Mouse (Mus musculus) CH12F3 (cell line): Measurements from ENCODE around the gene Rbm45.

ENCODE experiments used
- in situ Hi-C: fragments of 300-500 bp; cut with MboI; formaldehyde crosslinking; loops from 2 replicates; pipeline ENCODE4 v1.14.3; 2020; ENCODE audit warnings: low sequenced_read_pairs

Gene Rbm45

DNA sequence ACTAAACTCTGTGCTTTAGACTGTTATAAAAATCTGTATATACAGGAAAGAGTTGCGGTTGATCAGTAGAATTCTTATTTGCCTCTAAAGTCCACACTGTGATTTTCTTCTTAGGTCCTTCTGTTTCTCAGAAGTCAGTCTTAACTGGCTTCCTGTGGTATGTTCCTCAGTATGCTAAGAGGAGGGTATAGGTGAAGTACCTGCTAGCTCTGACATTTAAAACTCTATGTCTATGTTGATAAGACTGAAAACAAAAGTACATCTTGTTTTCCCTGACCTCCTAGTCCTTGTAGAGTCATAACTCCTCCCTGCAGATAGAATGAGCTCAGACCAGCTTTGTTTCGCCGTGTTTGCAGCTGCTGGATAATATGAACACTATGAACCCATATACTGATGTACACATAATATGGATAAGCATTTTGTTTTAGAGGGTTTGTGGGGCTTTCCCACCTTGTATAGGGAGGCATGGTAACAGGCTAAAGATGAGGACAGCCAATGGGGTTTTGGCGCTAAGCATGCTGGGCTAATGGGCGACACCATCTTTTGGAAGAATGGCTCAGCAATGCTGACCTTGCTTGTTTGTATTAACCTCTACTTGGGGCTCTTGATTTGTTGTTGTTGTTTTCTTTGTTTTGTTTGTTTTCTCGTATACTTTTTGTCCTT lies 4.9 kb downstream of the Rbm45 start:
- in situ Hi-C loops, result loop anchor here (25.0 kb wide), 1 partner anchor 238 kb away; no protein-coding TSS in a partner anchor

DNA sequence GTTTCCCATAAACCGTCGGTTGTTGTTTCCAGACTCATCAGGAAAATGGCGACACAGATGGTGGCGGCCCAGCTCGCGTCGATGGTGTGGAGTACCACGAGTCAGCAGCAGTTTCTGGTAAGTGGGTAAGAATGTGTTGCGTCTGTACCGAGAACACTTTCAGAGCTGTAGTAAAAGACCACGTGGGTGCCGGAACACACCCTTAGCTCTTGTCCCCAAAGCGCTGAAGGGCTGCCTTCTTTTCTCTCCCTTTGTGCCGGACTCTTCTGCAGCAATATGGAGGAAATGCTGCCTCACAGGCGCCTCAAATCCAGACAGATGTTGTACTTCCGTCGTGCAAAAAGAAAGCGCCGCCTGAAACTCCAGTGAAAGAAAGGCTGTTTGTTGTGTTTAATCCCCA lies 8.9 kb downstream of the Rbm45 start:
- in situ Hi-C loops, result no loop called here

GRCm38 (mm10) chr2:76386531-76386930 lies 16.7 kb downstream of the Rbm45 start:
- in situ Hi-C loops, result no loop called here

DNA sequence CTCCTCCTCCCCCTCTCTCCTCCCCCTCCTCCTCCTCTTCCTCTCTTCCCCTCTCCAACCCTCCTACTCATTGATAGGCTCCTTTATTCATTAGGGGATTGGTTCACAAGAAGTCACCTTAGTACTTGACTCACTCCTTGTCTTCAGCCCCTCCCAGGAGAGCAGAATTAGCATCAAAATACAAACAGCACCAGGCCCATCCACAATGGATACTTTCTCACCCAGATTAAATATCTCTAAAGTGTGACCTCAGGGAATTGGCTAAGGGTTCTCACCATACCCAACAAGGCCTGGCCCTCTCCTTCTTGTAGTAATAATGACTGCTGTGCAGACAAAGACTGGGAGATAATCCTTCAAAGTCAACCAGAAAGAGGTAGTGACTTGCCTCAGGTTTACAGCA lies 30.4 kb downstream of the Rbm45 start:
- in situ Hi-C loops, result no loop called here

DNA sequence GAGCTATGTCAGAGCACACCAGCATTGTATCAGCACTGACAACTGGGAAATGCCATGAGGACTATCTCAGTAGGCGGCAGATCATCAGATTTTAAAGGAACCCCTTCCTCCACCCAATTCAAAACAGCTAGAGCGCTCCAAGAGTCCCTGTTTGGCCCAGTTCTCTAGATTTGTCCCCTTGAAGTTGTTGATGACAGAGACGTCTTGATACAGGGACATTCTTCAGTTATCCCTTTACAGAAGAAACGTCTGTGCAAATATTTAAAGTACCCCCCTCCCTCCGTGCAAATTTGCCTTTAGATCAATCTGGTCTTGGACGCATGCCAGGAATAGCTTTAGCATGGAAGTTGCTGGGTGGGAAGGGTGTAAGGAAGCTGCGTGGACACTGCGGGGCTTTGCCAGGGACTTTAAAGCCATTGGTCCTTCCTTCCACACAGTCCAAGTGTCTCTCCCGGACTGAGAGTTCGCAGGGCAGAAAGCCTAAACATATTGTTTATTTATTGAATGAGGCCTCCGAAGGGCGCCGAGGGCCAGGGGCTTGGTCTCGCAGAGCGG lies 35.9 kb downstream of the Rbm45 start:
- in situ Hi-C loops, result no loop called here

DNA sequence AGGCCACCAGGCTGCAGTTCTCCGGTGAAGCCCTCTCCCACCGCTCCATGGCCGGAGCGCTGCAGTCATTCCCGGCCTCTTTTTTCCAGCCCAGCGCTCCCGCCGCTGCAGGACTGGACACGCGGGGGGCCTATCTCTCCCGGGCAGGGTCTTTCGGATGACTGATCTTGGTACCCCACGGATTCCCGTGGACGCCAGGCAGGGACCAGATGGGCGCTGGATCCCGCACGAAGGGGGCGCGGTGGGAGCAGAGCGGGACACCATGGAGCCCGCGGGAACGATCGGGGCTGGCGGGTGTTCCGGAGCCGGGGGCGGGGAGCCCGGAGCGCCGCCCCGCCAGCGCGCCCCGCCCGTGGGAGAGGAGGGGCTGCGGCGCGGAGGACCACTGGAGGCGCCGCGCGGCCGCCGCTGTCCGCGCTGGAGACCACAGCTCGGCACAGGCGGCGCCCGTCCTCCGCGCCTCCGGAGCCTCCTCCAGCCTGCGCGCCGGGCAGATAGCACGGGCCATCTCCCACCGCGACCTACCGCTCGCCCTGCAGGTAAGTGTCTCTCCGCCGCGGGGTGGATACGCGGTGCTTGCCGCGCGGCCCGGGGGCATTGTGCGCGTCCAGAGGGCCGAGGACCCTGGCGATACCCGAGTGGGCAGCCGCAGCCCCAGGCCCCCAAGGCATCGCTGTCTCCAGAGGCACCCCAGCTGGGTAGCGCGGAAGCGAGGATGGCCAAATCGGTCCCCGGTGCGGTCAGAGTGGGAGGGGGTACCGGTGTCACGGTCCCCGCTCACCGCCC lies 36.6 kb downstream of the Rbm45 start, which contains the start of gene Osbpl6:
Gene Osbpl6 (plus strand): TSS at position 358 of the 786 bp plus-strand sequence.
- in situ Hi-C loops, result no loop called here

DNA sequence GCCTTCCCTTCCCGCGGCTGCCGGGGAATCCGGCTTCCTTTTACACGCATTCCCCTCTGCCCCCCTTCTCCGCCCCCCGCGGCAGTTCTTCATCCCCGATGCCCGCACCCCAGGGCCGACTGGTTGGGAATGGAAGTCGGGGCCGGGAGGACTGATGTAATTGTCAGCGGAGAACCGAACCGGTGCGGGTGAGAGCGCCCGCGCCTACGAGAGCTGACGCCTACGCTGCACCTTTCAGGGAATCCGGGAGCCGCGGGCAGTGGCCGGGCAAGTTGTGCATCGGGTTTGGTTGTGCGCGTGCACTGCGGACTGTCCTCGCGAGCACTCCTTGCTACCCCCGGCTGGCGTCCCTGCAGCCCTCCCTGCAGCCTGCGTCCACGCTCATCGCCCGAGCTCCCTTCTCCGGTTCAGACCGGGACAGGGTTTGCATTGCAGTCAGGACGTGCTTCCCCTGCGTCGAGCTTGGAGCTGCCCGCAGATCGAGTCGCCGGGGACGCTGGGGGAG lies 37.2 kb downstream of the Rbm45 start:
- in situ Hi-C loops, result no loop called here

GRCm38 (mm10) chr2:76409526-76409925 lies 39.7 kb downstream of the Rbm45 start:
- in situ Hi-C loops, result no loop called here

DNA sequence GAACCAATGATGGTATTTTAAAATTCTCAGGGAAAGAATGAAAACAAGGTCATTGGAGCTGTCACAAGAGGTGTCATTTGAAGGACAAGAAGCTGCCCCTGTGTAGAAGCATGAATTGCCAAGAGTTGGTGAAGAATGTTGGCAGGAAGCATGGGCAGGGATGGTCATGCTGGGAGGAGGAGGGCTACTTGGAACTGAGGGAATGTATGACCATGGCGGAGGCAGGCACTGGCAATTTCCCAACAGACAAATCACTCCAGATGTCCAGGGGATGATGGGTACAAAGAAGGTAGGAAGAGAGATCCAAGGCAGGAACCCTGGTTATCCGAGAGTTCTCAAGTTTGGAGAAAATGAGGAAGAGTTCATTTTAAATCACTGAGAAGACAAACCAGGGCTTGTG lies 40.2 kb downstream of the Rbm45 start:
- in situ Hi-C loops, result no loop called here

GRCm38 (mm10) chr2:76412924-76413323 lies 43.1 kb downstream of the Rbm45 start:
- in situ Hi-C loops, result no loop called here

GRCm38 (mm10) chr2:76417446-76418141 lies 47.8 kb downstream of the Rbm45 start:
- in situ Hi-C loops, result no loop called here

DNA sequence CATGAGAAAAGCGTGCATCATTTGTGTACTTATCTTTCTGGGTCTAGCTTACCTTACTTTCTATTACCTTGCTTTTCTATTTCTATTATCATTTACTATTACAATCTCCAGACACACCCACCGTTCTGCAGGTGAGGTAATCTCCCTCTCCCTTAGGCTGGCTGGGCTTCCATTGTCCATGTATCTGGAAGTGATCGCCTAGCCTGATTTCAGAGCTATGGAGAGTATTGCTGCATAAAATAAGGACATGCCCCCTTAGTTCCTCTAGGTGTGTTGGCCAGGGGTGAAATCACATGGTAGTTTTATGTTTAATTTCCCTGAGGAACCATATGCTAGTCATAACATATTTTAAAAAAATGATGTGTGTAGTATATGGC lies 48.3 kb downstream of the Rbm45 start:
- in situ Hi-C loops, result no loop called here

GRCm38 (mm10) chr2:76421411-76421924 lies 51.7 kb downstream of the Rbm45 start:
- in situ Hi-C loops, result no loop called here

- in situ Hi-C loops, result no loop called here
Observed at GRCm38 (mm10) chr2:76426816-76427215, 57.0 kb downstream of the Rbm45 start.

- in situ Hi-C loops, result no loop called here
Observed at GRCm38 (mm10) chr2:76429318-76429717, 59.5 kb downstream of the Rbm45 start.

- in situ Hi-C loops, result no loop called here
Observed at GRCm38 (mm10) chr2:76429855-76430254, 60.1 kb downstream of the Rbm45 start.

- in situ Hi-C loops, result no loop called here
Observed at GRCm38 (mm10) chr2:76430539-76430938, 60.8 kb downstream of the Rbm45 start.
